Mouse (Mus musculus): Measurements from ENCODE around the gene Ank.

Gene Ank

DNA sequence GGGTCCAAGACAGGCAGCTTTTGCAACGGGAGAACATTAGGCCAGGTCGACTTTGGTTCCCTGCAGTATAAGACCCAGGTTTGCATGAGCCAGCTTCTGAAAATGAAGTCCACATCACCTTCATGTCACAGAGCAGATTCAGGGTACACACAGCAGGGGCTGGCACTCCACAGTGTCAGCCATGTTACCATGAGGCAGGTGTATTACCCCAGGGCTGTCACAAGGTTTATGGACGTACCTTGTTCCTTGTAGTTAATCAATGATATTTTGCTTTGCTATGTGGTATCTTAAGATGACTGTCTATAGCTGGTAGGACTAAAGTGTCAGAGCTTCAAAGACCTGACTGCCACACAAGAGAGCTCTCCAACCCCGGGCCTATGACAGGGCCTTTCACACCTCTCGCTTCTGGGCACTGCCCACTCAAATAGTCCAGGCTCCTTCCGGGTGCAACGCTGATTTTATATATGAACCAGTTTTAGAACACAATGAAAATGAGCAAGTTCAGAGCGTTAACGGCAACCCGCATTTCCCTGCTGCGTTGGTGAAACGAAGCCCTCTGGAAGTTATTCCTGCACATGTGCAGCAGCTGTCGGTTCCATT is 132.4 kb downstream of the Ank start:
- no peak for DNase-seq (ENCODE audit: extremely low spot score, low spot score)

DNA sequence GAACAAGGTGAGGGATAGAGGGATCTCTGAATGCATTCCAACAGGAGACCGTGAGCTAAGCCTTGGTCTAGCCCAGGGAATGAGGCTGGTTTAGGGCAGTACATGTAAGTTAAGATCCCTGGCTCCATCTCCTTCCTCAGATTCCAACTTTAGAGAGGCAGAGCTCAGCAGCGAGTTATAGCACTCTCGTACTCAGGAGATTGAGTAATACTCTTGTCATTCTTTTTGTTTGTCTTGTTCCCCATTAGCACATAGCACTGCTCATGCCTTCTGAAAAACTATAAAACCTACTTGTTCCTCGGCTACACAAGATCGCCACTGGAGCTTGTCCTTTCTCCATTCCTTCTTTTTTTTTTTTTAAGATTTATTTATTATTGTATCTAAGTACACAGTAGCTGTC is 134.0 kb downstream of the Ank start:
- DNase-seq (ENCODE audit: extremely low spot score, low spot score), result no peak

DNA sequence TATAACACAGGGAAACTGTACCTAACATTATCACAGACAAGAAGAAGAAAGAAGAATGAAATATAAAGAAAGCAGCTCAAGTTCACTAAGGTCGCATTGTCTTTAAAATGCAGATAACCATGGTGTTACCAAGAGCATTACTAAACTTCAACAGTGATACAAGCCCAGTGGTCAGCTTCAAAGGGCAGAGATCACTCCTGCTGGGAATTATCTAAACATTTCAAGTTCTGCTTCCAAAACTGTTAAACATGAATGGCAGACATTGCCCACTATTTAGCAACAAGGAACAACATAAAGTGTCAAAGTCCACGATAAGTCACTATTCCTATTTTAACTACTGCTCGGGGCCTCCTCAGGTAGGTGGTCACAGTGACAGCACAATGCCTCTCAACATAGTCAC is 138.1 kb downstream of the Ank start:
- no peak for DNase-seq (ENCODE audit: extremely low spot score, low spot score)

DNA sequence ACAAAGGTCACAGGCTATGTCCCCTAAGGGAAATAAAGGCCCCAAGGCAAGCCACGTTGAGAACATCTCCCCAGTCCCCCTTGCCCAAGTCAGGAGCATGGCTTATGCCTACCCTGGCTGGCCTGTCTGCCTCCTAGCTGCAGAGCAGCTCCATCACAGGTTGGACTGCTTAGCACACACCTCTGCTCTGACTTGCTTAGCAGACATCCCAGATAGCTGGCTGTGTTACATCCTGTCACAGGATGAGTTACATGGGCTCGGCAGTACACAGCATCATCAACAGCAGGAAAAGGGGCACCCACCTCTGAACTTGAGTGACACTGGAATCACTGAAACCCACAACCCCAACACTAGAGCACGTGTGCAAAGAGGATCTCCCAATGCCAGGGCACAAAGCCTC is 138.8 kb downstream of the Ank start:
- DNase-seq (ENCODE audit: extremely low spot score, low spot score), result no peak

DNA sequence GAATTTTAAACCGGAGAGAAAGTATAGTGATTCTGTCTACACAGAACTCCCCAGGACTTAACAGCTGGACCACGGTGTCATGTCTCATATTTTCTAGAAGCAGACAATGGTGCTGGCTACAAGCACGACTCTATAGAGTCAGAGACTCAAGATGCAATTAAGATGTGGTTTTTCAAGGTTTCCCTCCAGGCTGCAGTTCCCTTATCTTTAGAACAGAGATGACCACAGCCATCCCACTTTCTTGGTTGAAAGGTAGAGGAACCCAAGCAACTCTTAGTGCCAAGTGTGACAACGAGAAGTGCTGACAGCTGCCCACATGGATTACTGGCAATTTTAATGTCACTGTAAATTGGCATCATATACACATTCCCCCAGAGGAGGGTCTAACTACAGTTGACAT is 143.1 kb downstream of the Ank start:
- DNase-seq (ENCODE audit: extremely low spot score, low spot score), result no peak

DNA sequence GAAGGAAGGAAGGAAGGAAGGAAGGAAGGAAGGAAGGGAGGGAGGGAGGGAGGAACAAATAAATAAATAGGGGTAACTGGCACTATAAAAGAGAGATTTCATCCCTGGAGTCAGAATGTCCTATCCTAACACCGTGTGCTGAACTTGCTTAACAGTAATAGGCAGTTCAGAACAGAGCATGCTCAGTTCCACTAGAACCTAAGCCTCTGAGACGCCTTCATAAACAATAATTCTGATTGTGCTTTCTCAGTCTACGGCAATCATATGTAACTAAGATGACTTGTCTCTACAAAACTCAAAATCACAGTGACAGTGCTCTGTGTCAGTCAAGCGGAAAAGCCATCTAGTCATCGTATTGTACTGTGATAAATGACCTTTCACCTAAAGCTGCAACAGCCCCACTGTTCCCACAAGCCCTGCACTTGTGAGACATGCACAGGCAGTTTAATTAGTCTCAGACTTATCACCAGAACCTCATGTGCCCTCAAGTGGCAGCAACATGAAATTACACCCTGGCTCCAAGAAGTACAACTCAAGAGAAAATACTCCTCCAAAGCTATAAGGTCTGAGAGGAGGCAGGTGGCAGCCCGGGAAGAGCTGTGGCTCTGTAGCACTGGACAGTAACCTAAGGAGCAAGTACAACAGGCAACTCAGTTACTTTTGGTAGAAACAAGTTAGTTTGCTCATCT is 146.2 kb downstream of the Ank start:
- peak; percentile 61 for DNase-seq (ENCODE audit: extremely low spot score, low spot score)

DNA sequence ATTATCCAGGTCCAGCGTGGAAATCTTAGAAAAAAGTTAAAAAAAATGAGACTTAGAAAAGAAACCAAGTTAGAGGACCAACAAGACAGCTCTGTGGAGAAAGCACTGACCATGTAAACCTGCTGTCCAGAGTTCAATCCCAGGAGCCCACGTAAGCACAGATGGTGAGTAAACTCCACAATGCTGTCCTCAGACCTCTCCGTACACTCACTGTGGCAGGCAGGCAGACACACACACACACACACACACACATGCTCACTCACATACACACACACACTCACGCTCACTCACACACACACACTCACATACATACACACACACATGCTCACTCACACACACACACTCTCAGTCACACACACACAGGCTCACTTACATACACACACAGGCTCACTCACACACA is 146.8 kb downstream of the Ank start:
- DNase-seq (ENCODE audit: extremely low spot score, low spot score), result no peak

DNA sequence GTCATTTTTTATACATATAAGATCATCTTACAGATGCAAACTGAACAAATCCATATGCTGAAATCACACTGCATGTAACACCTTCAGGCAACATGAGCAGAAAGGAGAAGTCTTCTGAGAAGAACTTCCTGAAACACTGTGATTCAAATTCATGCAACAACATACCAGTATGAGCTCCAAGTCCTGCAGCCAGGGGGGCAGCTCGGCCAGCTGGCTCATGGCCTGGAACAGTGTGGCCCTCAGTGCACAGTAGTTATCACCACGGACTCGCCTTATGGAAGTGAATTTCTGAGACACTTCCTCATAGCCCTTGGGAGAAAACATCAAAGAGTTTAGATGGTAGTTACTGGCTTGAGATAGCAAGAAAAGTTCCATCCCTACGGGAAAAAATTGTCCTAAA is 149.7 kb downstream of the Ank start:
- no peak for DNase-seq (ENCODE audit: extremely low spot score, low spot score)

DNA sequence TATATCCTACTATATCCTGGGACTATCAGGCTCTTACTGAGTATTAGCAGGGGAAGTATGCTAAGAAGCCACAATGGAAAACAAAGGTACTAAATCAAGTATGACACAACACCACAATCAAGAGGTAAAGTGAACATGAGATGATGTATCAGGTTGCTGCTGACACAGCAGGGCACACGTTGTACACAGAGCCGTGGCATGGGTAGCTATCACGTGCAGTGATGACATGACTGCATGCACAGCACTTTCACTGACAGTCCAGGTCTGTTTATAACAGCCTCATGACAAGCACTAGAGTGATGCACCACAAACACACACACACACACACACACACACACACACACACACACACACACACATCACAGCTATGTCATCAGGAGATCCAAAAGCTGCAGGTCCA is 150.8 kb downstream of the Ank start:
- DNase-seq (ENCODE audit: extremely low spot score, low spot score), result no peak

DNA sequence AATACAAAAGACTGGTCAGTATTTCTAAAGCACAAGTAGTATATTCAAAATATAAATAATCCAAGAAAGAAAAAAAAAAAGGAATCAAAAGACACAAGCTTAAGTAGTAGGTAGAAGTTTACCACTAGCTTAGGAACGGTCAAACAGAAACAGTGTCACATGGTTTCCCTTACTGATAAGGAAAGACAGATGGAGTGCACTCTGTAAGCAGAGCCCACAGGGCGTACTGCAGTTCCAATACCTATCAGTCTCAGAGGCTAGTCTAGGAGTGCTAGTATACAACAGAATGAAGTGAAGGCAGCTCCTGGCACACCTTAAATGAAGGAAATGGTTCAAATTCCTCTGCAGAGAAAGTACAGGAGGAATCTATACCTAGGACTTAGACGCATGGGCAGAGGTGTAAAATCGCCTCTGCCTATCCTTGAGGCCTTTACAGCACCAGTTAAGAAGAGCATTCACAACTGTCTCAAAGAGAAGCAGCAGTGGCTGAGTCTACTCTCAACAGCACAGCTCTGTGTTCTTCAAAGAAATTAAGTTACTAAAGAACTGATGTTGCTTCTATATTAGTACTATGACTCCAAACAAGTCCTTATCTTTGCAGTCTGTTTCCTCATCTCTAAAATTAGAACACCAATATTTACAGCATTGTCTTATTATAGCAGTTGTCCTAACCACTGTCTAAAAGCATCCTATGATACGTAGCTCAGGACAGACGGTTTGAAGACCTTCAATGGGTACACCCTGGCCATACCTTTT is 152.5 kb downstream of the Ank start:
- no peak for DNase-seq (ENCODE audit: extremely low spot score, low spot score)

DNA sequence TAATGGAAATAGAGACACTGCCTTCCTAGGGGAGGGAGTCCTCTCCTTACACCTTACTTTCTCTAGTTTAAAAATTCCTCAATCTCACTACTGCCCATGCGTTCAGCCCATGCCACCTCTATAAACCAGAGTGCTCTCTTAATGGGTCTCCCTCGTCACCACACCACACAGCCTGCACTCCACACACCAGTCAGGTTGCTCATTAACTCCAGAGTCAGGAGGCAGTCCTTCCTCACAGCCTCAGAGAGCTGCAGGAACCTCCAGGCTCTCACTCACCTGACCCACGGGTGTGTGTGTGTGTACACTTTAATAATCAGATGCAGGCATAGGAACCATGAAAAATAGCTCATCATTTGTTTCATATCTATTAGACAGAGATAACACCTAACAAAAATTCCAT is 153.2 kb downstream of the Ank start:
- DNase-seq (ENCODE audit: extremely low spot score, low spot score), result no peak

DNA sequence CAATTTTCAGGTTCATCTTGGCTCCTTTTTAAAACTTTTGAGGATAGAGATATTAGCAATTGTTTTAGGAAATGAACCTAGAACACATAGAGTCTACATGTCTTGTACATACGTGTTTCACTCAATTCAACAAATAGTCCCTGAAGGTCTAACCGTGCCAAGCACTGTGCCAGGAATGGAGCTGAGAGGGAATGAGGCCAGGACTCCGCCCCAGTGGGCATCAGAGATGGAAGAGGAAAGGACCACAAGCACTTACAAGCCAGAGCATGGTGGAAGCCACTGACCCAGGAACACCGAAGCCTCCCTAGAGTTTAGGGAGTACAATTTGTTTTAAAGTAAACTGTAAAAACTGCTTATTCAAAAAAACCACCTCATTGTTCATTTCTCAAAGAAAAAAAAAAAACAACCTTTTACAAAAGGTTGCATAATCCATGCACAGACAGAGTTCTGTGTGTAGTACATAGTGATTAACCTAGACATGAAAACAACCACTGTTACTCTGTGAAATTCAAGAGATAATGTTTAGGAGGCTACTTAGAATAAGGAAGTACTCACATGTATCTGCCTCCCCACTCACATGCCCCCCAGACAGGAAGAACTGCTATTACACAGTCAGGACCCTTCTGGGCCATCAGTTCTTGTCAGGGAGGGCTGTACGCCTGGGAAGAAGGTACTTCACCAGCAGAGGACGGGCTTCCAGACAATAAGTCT is 154.2 kb downstream of the Ank start:
- DNase-seq (ENCODE audit: extremely low spot score, low spot score), result no peak

DNA sequence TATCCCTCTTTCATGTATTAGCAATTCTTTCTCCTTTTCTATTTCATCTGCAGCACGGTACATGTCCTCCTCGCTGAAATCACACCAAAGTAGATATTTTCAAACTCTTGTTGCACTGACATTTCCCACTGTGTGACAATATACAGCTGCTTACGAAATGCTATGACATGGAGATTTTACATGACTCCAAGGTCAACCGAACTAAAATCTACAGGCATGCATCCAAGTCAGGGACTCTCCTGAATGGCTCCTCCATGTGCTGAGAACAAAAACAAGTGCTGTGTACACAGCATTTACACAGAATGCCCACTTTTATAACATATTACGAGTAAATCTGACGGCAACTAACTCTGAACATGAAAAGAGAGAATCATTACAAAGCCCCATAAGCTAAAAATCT is 156.8 kb downstream of the Ank start:
- no peak for DNase-seq (ENCODE audit: extremely low spot score, low spot score)

DNA sequence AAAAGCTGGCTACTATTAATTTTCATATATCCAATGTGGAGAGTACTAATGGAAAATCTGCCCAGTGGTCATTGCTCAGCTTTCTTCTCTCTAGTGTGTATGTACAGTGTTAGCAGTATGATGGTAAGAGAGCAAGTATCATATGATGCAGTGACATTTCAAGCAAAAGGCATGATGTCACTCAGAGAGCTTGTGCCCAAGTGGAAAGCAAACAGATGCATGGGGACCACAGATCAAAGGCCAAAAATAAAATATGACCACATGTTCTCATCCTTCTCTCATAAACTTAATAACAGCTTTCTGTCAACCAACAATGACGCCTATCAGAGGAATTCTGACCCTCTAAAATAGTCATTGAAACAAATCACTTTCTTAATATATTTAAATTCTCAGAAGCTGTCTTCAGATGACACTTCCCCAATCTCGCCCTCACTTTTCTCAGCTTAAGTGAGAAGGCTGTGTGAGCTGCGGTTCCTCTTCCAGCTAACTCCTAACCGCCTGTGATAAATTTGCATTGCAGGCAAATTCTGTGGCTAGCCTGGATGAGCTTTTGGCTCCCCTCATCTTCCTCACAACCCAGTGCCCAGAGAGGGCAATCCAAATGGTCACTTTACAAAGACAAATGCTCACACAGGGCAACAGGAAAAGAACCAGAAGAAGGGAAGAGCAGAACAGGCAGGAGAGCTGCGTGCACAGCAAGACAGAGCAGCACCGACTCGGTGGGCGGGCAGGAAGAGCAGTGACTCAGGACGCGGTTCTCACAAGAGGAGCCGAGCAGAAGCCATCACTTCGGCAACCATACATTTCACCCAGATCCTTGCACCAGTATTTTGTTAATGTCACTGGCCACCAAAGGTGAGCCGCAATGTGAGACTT is 158.8 kb downstream of the Ank start:
- no peak for DNase-seq (ENCODE audit: extremely low spot score, low spot score)

DNA sequence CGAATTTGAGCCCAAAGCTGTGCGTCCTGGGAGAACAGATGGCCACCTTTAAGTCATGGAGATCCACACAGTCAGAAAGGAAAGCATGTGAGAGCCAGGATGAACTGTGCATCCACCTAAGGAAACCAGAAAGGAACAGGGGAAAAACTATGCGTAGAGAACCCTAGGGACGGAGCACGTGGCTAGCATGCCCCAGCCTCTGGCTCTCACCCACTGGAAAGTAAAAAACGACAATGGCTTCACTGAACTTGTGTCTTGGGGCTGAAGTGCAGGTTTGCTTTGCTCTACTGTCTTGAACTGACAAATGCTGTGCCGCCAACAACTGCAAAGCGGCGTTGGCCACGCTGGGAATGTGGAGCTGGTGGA is 159.4 kb downstream of the Ank start:
- DNase-seq (ENCODE audit: extremely low spot score, low spot score), result no peak

DNA sequence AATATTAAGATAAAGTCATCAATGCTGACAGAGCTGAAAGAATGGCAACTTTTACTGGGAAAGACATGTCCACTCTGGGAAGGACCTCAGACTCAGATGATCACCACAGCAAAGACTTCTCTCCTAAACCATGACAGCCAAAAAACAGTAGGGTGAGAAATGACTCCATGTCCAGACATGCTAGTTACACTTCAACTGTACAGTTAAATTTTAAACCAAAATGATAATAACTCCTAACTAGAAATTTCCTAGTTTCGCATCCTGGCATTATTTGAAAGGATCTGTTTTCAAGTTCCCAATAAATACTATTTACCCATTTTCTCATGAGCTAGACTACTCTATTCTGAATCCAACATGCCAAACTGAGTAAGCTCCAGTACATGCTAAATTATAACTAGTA is 159.8 kb downstream of the Ank start:
- no peak for DNase-seq (ENCODE audit: extremely low spot score, low spot score)

DNA sequence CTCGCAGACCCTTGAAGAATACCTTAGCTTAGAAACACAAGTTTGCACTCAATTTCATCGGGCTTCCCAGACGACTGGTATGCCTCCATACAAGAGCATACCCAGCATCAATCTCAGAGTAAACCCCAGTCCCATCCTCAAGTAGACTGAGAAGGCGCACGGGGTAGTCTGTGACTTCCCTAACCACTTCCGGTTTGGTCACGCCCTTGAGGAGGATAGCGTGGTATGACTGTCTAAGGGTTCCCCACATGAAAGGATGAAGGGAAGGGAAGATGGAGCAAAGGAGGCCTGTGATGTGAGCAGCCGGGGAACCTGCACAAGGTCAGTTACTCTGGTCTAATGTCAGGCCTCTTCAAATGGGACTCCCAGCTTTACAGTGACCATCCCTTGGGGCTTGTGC is 161.3 kb downstream of the Ank start:
- no peak for DNase-seq (ENCODE audit: extremely low spot score, low spot score)

DNA sequence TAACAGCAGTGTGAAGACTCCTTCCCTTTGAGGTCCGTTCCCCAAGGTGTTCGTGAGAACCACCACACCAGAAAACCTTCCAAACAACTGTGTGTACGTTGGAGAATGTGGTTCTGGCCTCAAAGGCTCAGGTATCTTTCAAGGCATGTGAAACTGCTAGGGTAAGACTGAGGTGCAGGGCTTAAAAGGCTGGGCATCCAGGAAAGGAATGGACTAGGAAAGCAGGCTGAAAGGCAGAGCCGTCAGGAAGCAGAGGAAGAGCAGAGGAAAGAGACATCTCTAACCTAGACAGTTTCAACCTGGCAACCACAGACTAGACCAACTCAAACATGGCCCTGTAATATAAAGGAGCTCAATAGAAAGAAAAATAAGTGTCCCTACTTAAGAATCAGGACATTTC is 162.6 kb downstream of the Ank start:
- no peak for DNase-seq (ENCODE audit: extremely low spot score, low spot score)

DNA sequence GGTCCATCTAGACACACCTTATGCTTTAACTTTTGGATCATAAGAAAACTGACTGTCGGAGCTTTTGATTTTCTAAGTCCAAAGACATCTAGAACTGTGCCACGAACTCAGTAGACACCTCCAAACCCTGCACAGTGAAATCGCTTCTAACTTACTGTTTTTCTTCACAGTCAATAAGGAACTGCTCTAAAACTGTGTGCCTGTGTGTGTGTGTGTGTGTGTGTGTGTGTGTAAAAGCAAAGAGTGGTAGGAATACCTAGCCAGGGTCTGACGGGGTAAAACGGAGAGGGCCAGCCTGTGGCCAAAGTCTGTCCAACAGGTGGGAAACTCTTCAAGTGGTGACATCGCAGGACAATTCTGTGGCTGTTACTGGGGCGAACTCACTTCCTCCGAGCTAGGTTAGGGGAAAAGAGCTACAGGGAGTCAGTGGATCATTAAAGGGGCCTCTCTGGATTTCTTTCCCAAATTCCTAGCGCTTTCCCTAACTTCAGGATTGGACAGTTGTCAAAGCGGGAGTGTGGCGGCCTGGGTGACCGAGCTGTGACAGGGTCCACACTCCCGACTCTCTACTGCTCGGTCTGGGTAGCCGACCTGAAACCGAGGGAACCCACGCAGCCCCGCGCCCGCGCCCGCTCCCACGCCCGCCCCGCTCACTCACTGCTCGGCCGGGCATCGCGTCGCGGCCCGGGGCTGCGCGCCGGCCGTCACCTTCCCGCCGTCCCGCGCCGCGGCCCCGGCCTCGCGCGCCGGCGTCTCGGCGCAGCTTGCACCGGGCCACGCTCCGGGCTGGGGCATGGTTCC is 163.5 kb downstream of the Ank start:
- peak; percentile 45 for DNase-seq (ENCODE audit: extremely low spot score, low spot score)

DNA sequence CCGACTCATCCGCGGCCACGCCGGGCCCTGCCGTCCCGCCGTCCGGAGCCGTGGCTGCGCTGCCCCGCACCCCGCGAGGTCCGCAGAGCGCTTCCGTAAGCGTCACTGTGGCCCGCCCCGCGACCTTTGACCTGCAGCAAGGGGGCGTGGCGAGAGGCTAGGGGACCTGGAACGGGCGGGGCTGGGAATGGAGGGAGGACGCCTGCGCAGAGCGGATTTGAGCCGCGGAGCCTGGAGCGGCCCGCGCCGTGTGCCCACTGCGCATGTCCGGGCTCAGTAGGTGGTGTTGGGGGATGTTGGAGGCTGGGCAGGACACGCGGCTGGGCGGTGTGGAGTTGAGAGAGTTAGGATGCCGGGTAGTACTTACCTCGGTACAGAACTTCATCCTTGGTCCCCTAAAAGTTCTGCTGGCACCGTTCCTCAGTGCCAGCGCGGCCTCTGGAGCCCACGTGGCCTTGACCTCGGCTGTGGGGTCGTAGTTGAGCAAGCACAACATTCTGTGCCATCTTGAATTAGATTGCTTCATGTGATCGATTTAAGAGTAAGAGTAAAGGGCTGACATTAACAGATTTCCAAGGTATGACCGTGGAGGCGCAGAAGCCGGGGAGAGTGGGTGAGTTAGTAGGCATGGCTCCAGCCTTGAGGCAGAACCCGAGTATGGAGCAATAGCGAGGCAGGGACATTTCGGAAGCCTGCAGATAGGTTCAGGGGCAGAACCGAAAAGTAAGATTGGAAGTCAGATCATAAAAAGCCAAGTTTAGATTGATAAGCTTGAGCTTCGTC is 164.3 kb downstream of the Ank start, which contains the start of gene Otulin:
TSS of gene Otulin (minus strand) at position 93 of the 783 bp plus-strand sequence.
- peak; percentile 100 for DNase-seq (ENCODE audit: extremely low spot score, low spot score)

Measured in neural tube, embryonic 10.5 days (tissue).